Mouse (Mus musculus): ENCODE measurements around the gene Pcbp4. TPM values are rescaled to one million over a fixed set of nuclear protein-coding genes. Genes with fewer than 3 reads are reported as not detected.
"Not testable (repeated sequence)": the region's sequence is repeated elsewhere in the genome, so short reads cannot be mapped to it uniquely, and the experiment has no call there.

Gene Pcbp4
- total RNA-seq, 1 experiment from 2014 or later: 9.7 TPM

- no peak for ATAC-seq (replicated peaks; ENCODE audit: insufficient number of reproducible peaks, low FRiP score, low TSS enrichment, poor library complexity, severe bottlenecking)
Observed at GRCm38 (mm10) chr9:106475046-106475445, 22.0 kb downstream of the Pcbp4 start.

DNA sequence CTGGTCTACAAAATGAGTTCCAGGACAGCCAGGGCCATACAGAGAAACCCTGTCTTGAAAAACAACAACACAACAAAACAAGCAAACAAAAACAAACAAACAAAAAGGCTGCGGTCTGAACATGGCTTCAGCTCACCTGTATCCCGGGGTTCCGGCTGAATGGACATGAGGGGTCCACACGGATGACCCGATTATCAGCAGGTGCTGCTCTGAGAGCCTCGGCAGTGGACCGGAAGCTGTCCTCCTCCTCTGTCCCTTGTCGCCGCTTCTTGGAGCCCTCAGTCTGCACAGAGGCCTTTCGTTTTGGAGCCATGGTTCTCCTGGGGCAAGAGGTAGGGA is 22.5 kb downstream of the Pcbp4 start, which contains the start of gene Rrp9:
Gene Rrp9, plus strand, starts transcription at position 301 of the 339 bp plus-strand sequence.
- ATAC-seq (replicated peaks; ENCODE audit: insufficient number of reproducible peaks, low FRiP score, low TSS enrichment, poor library complexity, severe bottlenecking): no peak

DNA sequence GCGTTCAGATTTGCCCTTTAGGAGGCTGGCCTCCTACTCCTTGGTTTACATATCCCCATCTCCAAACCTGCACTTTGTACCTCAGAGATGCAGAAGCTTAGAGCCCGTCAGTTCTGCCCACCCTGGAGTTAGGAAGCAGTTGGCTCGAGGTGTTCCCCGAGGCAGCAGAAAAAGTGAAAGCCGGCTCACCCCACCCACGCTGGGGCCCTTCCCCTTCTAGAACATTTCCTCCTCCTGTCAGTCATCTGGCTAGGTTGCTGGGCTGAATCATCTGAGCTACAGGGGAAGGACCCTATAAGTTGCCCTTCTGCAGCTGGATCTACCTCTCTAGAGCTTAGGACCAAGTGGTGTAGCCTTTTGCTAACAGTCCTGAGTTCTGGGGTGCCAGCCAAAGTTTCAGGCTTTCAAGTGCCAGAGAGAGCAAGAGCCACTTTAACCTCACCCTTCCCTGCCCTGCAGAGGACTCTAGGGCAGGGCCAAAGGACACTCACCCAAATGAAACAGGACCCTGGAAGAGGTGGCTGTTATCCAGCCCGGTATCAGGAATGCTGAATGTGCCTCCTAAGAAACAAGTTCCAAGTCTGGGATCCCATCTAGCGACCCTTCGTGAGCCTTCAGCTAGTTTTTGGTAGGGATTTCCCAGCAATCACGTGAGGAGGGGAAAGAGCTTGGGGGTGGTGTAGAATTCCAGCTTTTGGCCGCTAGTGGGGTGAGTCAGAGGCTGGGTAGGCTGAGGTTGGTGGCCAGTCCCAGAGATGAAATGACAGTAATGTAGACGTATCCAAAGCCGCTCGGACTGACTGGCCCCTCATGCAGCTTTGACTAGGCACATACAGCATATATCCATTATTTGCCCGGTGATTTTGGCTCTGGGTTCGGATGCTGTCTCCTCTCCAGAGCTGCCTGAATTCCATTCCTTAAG is 23.2 kb downstream of the Pcbp4 start:
- ATAC-seq (replicated peaks; ENCODE audit: insufficient number of reproducible peaks, low FRiP score, low TSS enrichment, poor library complexity, severe bottlenecking): no peak; the same call in 1 of the 2 replicates

DNA sequence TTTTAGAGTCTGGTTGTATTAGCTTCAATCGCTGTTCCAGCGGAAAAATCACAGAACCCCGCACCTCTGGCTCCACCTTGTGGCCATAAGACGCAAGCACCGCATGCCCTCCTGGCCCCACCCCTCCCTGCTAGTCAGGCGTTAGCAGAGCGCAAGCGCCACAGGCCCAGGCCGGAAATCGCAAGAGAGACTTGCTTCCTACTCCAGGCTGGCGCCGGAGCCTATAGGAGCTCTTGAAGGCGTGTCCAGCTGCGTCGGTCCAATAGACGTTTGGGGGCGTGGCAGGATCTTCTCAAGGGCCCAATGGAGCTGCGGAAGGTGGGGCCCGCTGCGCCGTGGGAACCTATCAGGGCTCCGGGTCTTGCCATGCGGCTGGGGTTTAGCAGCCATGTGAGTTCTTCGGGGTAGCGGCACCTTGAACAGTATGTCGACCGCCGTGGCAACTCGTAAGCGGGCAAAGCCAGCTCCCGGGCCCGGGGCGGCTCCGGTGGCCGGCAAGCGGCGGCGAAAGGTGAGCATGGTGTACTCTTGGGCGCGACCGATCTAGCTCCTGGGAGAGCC is 23.9 kb downstream of the Pcbp4 start, which contains the start of gene Parp3:
Gene Parp3, minus strand, starts transcription at position 26 of the 561 bp plus-strand sequence.
- peak; percentile 89 for ATAC-seq (replicated peaks; ENCODE audit: insufficient number of reproducible peaks, low FRiP score, low TSS enrichment, poor library complexity, severe bottlenecking)

- ATAC-seq (replicated peaks; ENCODE audit: insufficient number of reproducible peaks, low FRiP score, low TSS enrichment, poor library complexity, severe bottlenecking): no peak
Observed at GRCm38 (mm10) chr9:106477649-106478048, 24.6 kb downstream of the Pcbp4 start.

- ATAC-seq (replicated peaks; ENCODE audit: insufficient number of reproducible peaks, low FRiP score, low TSS enrichment, poor library complexity, severe bottlenecking): no peak
Observed at GRCm38 (mm10) chr9:106478101-106478500, 25.0 kb downstream of the Pcbp4 start.

DNA sequence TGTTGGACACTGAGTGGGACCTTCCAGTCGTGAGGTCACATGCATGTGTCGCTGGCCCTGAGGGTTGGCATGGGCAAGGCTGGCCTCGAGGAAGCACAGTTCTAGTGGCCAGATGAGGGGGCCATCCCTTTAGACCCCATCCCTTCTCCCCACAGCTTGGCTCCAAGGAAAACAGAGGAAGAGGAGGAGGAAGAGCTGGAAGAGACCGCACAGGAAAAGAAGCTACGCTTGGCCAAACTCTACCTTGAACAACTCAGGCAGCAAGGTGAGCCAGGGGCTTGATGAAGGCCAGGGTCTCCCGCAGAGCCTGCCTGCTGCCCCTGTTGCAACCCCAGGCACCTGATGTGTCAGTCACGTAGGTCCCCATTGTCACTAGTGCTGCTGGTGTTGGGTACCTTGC is 27.4 kb downstream of the Pcbp4 start:
- no peak for ATAC-seq (replicated peaks; ENCODE audit: insufficient number of reproducible peaks, low FRiP score, low TSS enrichment, poor library complexity, severe bottlenecking)

DNA sequence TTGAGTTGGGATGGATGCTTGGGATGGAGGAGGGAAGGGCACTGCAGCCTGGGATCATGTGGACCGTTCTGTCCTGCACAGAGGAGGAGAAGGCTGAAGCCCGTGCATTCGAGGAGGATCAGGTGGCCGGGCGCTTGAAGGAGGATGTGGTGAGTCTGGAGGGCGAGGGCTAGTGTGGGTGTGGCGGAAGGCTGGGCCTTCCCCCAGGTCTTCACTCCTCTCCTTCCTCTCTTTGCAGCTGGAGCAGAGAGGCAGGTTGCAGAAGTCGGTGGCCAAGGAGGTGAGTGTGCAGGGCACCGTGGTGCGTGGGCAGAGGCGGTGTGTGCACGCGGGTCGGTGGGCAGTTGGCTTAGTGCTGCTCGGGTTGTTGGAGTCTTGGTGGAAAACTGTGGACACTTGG is 28.0 kb downstream of the Pcbp4 start:
- ATAC-seq (replicated peaks; ENCODE audit: insufficient number of reproducible peaks, low FRiP score, low TSS enrichment, poor library complexity, severe bottlenecking): no peak

DNA sequence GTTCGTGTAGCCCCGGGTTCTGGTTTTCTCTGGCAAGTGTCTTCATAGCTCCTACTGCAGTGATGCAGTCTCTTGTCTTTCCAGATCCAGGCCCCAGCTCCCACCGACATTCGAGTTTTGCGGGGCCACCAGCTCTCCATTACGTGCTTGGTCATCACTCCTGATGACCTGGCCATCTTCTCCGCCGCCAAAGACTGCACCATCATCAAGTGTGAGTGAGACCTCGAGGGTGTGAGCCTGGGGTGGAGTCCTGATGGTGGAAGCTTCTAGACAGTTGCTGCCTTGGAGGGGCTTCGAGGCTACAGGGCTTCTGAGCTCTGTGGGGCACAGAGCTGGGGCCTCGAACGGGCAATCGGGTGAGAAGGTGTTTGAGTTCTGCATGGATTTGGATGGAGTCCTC is 28.6 kb downstream of the Pcbp4 start:
- ATAC-seq (replicated peaks; ENCODE audit: insufficient number of reproducible peaks, low FRiP score, low TSS enrichment, poor library complexity, severe bottlenecking): no peak

GRCm38 (mm10) chr9:106482578-106483115 is 29.6 kb downstream of the Pcbp4 start:
- no peak for ATAC-seq (replicated peaks; ENCODE audit: insufficient number of reproducible peaks, low FRiP score, low TSS enrichment, poor library complexity, severe bottlenecking)

DNA sequence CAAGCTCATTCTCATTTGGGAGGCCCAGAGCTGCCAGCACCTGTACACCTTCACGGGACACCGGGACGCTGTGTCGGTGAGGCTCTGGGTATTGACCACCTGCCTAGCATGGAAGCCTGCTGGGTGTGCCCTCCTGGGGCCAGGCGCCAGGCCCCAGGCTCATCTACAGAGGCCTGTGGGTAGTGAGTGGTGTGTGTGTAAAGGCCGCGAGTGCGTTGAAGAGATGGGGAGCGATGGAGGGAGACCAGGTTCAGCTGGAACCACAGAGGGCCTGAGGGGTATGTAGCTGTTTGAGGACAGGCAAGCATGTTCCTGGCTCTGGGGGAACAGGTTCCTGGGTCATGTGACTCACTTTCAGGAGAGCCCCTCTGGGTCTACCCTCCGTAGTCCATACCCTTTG is 30.0 kb downstream of the Pcbp4 start:
- ATAC-seq (replicated peaks; ENCODE audit: insufficient number of reproducible peaks, low FRiP score, low TSS enrichment, poor library complexity, severe bottlenecking): no peak

DNA sequence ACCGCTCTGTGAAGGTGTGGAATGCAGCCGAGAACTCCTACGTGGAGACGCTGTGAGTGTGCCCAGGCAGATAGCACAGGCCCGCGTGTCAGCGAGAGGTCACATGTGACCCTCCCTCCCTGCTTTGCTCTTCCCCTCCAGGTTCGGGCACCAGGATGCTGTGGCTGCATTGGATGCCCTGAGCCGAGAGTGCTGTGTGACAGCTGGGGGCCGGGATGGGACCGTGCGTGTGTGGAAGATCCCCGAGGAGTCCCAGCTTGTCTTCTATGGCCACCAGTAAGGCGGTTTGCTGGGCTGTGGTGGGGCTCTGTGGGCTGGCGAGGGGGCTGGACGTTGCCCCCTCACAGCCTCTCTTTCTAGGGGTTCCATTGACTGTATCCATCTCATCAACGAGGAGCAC is 30.5 kb downstream of the Pcbp4 start:
- ATAC-seq (replicated peaks; ENCODE audit: insufficient number of reproducible peaks, low FRiP score, low TSS enrichment, poor library complexity, severe bottlenecking): no peak

DNA sequence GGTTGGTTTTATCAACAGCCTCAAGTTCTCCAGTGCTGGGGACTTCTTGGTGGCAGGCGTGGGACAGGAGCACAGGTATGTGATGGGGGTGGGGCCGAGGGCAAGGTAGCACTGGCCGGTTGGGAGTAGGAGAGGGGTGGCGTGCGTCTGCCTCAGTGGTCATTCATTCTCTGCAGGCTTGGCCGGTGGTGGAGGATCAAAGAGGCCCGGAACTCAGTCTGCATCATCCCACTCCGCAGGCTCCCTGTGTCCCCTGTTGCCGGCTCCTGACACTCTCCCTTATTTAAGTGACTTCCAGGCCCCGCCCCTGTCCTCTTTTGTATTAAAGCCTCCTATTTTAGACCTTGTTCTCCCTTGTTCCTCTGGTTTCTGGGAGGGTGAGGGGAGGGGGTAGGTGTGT is 32.0 kb downstream of the Pcbp4 start:
- ATAC-seq (replicated peaks; ENCODE audit: insufficient number of reproducible peaks, low FRiP score, low TSS enrichment, poor library complexity, severe bottlenecking): no peak

- ATAC-seq (replicated peaks; ENCODE audit: insufficient number of reproducible peaks, low FRiP score, low TSS enrichment, poor library complexity, severe bottlenecking): not testable (repeated sequence)
Observed at GRCm38 (mm10) chr9:106487602-106488001, 34.5 kb downstream of the Pcbp4 start.

GRCm38 (mm10) chr9:106499667-106500066 is 46.6 kb downstream of the Pcbp4 start, which contains the start of gene Iqcf1:
Gene Iqcf1 (plus strand): TSS chr9:106499967.
- no peak for ATAC-seq (replicated peaks; ENCODE audit: insufficient number of reproducible peaks, low FRiP score, low TSS enrichment, poor library complexity, severe bottlenecking)

- no peak for ATAC-seq (replicated peaks; ENCODE audit: insufficient number of reproducible peaks, low FRiP score, low TSS enrichment, poor library complexity, severe bottlenecking)
Observed at GRCm38 (mm10) chr9:106501846-106502245, 48.8 kb downstream of the Pcbp4 start.

DNA sequence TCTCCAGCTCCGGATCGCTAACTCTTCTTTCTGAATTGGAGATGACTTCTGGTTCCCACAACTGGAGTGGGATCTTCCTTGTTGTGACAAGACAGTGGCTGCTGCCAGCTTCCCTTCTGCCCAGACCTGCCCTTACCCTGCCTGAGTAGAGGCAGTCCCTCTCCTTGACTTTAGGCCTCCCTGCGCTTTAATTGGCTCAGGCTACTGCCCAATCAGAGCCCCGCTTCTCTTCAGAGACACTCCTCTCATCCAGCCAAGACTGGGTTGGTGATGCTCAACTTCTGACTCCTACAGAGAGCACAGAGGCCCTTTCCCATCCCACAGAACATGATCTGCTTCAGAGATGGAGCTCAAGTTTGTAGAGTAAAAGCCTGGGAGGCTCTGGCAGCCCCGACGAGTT is 51.2 kb downstream of the Pcbp4 start:
- ATAC-seq (replicated peaks; ENCODE audit: insufficient number of reproducible peaks, low FRiP score, low TSS enrichment, poor library complexity, severe bottlenecking): no peak

GRCm38 (mm10) chr9:106509356-106509755 is 56.3 kb downstream of the Pcbp4 start:
- no peak for ATAC-seq (replicated peaks; ENCODE audit: insufficient number of reproducible peaks, low FRiP score, low TSS enrichment, poor library complexity, severe bottlenecking)

DNA sequence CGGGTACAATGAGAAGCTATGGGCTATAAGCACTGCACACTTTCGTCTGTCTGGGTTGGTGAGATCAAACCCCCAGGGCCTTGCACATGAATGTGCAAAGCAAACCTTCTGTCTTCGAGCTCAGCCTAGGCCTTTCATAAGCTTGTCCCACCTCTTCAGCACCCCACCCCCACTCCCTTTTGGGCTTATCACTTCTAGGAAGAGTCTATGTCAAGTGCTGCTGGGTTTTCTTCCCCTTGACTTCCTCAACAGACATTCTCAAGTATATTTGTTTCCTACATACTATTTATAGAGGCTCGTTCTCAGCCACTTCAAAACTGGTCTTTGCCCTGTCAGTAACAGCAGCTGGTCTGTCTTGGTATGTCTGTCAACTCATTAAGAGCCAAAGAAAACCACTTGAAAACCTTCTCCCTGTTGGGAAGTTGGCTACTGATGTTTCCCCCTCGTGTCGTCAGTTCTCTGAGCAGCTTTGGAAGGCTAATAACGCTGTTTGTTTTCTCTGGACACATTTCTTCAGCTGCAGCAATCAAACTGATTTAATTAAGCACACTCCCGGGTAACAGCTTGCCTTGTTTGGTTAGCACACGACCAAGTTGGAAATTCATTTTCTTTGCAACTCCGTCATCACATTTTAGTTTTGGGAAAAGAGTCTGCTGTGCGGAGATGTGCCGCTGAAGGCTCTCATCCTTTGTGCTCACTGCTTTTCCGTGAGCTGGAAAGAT is 59.8 kb downstream of the Pcbp4 start:
- no peak for ATAC-seq (replicated peaks; ENCODE audit: insufficient number of reproducible peaks, low FRiP score, low TSS enrichment, poor library complexity, severe bottlenecking)
